Mouse (Mus musculus) stomach, postnatal 0 days (tissue): Measurements from ENCODE around the gene Abcc8.

Experiments used
- CTCF ChIP-seq: IDR thresholded peaks from 2 replicates; pipeline ENCODE4 v1.5.1; 2016; ENCODE audit warnings: antibody characterized with exemption, low read depth, mild to moderate bottlenecking, moderate library complexity
- EP300 ChIP-seq: optimal IDR thresholded peaks from 2 replicates; pipeline ENCODE3; 2016; ENCODE audit warnings: antibody characterized with exemption

GRCm38 (mm10) chr7:46092803-46093202, 87.0 kb downstream of the Abcc8 start:
- TF ChIP-seq CTCF (no peak), EP300 (no peak)
